Mouse (Mus musculus) stomach, embryonic 14.5 days (tissue): ENCODE measurements around the gene Slc37a1. TPM values are rescaled to one million over a fixed set of nuclear protein-coding genes. Genes with fewer than 3 reads are reported as not detected.
A peak's percentile ranks its signal among the peaks of the same experiment; 100 is the strongest.

Experiments used
- ATAC-seq: fragments of 200-750 bp; cut with Nextera tagmentation; 2 replicates; pipeline ENCODE4 v1.8.0; 2017; ENCODE audit warnings: low read depth, moderate TSS enrichment; ENCODE audit not compliant: insufficient number of reproducible peaks, insufficient read depth, low FRiP score
- H3K27ac ChIP-seq: fragments of 300-500 bp; sonication (generic); 2 replicates; pipeline ENCODE4 v1.5.1; 2014; ENCODE audit warnings: mild to moderate bottlenecking, low read length, moderate library complexity, mixed read lengths
- H3K27me3 ChIP-seq: fragments of 300-500 bp; sonication (generic); 2 replicates; pipeline ENCODE4 v1.6.1; 2014; ENCODE audit warnings: low read length, control low read depth, mixed read lengths; ENCODE audit not compliant: control insufficient read depth, insufficient read depth
- H3K36me3 ChIP-seq: fragments of 300-500 bp; sonication (generic); 2 replicates; pipeline ENCODE4 v1.6.1; 2014; ENCODE audit warnings: mild to moderate bottlenecking, control low read depth, low read length, moderate library complexity, mixed read lengths; ENCODE audit not compliant: control insufficient read depth, insufficient read depth
- H3K4me1 ChIP-seq: fragments of 300-500 bp; sonication (generic); 2 replicates; pipeline ENCODE4 v1.6.1; 2014; ENCODE audit warnings: low read length, control low read depth, mixed read lengths; ENCODE audit not compliant: control insufficient read depth, insufficient read depth
- H3K4me2 ChIP-seq: fragments of 300-500 bp; sonication (generic); replicated peaks from 2 replicates; pipeline ENCODE4 v1.6.1; 2014; ENCODE audit warnings: low read depth, low read length, control low read depth
- H3K4me3 ChIP-seq: fragments of 300-500 bp; sonication (generic); 2 replicates; pipeline ENCODE4 v1.5.1; 2014; ENCODE audit warnings: low read depth, low read length, control low read depth
- H3K9ac ChIP-seq: fragments of 300-500 bp; sonication (generic); replicated peaks from 2 replicates; pipeline ENCODE4 v1.6.1; 2014; ENCODE audit warnings: low read depth, mild to moderate bottlenecking, control low read depth, low read length, moderate library complexity, mixed read lengths
- H3K9me3 ChIP-seq: fragments of 300-500 bp; sonication (generic); 2 replicates; pipeline ENCODE4 v1.6.1; 2016; ENCODE audit warnings: low read depth, low read length, control low read depth; ENCODE audit not compliant: control insufficient read depth
- WGBS: fragments of 180-500 bp; shearing (Covaris S2); extraction: QIAGEN DNeasy Blood & Tissue Kit; methylation state at CpG from one replicate; pipeline ENCODE4 v1.1.7; 2014; 5-methylcytosine and 5-hydroxymethylcytosine counted together
- polyA plus RNA-seq: library from polyadenylated mRNA; unstranded; fragments of >200 nt; fragmentation: Nextera tagmentation; extraction: Ambion mirVana; gene quantifications from 2 replicates; pipeline ENCODE4 v1.2.1, GENCODE M21; 2014

The Slc37a1 gene
- polyA plus RNA-seq, result 7.9 and 10.1 TPM in 2 replicates

DNA sequence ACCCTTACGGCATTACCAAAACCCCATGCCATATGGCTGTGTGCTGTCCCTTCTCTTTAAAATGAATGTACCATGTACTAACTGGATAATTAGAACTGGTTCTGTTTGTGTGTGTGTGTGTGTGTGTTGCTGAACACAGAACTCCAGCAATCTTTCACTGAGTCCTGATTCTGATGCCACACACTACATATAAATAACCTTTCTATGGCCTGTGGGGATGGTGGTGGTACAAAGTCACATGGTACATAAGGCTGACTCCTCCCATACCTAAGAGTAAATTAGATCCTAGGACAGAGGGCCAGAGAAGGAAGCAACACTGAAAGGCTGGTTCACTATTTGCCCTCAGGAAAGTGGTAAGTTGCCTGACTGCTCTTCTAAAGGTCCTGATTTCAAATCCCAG is at the start of gene Slc37a1:
TSS of gene Slc37a1 (plus strand) at position 301 of the 400 bp plus-strand sequence.
- H3K27ac ChIP-seq, result no peak within 1 kb of the TSS
- no peak within 1 kb of the TSS for H3K4me2 ChIP-seq
- H3K4me1 ChIP-seq, result no peaks in the 10 kb centered on the region
- WGBS, result 100% methylated on average over 1 of the region's 1 CpGs
- H3K36me3 ChIP-seq, result no peaks in the 10 kb centered on the region
- H3K4me3 ChIP-seq, result no peak within 1 kb of the TSS
- no peaks in the 10 kb centered on the region for H3K27me3 ChIP-seq
- no peaks in the 10 kb centered on the region for H3K9me3 ChIP-seq
- ATAC-seq, result no peak
- H3K9ac ChIP-seq, result no peak within 1 kb of the TSS

DNA sequence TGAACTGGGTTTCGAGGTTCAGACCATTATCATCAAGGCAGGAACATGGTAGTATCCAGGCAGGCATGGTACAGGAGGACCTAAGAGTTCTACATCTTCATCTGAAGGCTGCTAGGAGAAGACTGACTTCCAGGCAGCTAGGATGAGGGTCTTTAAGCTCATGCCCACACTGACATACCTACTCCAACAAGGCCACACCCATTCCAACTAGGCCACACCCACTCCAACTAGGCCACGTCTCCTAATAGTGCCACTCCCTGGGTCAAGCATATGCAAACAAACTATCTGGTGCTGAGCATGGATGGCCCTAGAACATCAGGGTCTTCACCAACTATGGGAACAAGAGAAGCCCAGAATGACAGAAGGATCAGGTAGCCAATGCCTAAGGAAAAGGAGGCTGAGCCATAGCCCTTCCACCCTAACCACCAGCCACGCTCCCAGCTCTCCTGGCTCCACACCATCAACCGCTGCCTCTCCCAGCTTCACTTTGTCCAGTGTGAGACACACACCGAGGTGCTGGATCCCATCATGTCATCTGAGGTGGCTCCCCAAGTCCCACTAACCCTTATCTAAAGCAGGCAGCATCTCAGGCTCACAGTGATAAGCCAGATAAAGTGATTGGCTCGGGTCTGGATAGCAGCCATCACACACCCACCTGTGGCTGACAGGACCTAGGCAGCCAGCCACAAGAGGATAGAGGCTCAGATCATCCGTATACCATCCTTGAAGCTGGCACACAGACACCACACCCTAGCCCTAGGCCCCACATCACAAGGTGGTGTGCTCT is 48.2 kb upstream of the Slc37a1 start:
- no peak for ATAC-seq
- H3K4me1 ChIP-seq, result no peaks in the 10 kb centered on the region
- no peak overlapping the region for H3K4me3 ChIP-seq
- no peaks in the 10 kb centered on the region for H3K36me3 ChIP-seq
- H3K9ac ChIP-seq, result no peak overlapping the region
- no peaks in the 10 kb centered on the region for H3K9me3 ChIP-seq
- H3K27ac ChIP-seq, result no peak overlapping the region
- no peaks in the 10 kb centered on the region for H3K27me3 ChIP-seq
- no peak overlapping the region for H3K4me2 ChIP-seq
- WGBS, result 75% methylated on average over 7 of the region's 7 CpGs

DNA sequence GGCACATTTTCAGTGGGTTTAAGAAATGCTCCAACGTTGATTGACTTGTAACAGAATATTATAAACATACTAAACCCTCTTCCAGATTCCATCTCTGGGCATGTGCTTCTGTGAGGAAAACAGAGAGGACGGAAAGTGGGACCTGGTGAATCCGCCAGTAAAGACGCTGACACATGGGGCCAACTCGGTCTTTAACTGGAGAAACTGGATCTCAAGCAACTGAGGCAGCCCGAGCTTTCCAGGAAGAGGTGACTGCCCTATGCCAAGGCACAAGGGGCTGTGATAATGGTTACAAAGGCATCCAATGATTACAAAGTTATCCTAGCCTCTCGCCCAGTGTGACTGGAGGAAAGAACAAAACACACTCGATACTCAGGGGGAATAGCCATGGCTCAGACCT is 45.4 kb upstream of the Slc37a1 start:
- H3K36me3 ChIP-seq, result no peaks in the 10 kb centered on the region
- no peak overlapping the region for H3K4me3 ChIP-seq
- H3K27me3 ChIP-seq, result no peaks in the 10 kb centered on the region
- ATAC-seq, result no peak
- H3K4me2 ChIP-seq, result no peak overlapping the region
- H3K9me3 ChIP-seq, result no peaks in the 10 kb centered on the region
- no peaks in the 10 kb centered on the region for H3K4me1 ChIP-seq
- no peak overlapping the region for H3K27ac ChIP-seq
- no peak overlapping the region for H3K9ac ChIP-seq
- WGBS, result 83% methylated on average over 8 of the region's 8 CpGs

DNA sequence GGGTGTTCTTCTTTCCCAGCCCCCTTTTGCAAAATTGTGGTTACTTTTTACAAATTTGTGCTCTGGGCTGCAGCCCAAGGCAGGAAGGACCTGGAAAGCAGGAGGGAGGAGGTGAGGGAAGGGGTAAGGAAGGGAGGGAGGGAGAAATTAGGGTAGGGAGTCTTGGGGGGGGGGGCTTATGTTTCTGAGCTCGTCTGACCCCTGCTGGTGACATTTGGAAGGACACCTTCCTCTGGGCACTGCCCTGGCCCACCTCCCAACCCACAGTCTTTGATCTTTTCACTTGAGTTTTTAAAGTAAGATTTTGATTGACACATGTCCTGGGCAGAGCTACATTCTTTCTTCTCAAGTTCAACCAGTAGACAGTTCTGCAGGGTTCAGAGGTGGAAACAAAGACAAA is 43.8 kb upstream of the Slc37a1 start:
- Histone ChIP-seq H3K27me3 (no peaks in the 10 kb centered on the region), H3K4me1 (no peaks in the 10 kb centered on the region), H3K9me3 (no peaks in the 10 kb centered on the region), H3K4me3 (no peak overlapping the region), H3K27ac (no peak overlapping the region), H3K4me2 (no peak overlapping the region), H3K9ac (no peak overlapping the region), H3K36me3 (no peaks in the 10 kb centered on the region)
- no peak for ATAC-seq
- 0% methylated on average over 1 of the region's 1 CpGs for WGBS

DNA sequence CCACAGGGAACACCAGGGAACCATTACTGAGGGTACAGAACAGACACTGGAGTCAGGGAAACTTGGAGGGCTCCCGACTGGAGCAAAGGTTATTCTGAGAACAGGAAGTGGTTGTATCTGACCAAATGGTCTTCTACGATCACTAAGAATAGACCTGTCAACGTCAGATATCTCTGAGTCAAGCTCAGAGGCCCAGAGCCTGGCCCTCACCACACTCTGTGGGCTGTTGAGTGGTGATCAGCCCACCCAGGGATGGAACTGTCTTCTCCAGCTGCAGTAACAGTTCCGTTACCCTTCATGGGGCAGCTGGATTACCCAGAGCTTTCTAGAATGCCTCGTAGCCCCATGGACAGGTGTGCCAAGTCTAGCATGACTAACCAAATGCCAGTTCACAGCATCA is 41.3 kb upstream of the Slc37a1 start:
- H3K4me1 ChIP-seq, result no peaks in the 10 kb centered on the region
- ATAC-seq, result no peak
- H3K4me3 ChIP-seq, result no peak overlapping the region

DNA sequence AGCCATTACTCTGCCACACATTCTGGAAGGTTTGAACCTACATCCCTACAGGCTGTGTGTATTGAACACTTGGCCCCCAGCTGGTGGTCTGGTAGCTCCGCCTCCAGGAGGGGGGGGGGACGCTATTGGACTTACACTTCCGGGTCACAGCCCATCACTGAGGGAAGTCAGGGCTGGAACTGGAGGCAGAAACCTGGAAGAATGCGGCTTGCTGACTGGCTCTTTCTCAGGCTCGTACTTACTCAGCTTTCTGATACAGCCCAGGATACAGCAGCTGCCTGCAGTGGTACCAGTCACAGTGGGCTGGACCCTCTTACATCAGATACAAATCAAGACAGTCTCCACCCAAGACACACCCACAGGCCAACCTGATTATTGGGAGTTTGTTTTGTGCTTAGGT is 39.4 kb upstream of the Slc37a1 start:
- ATAC-seq, result peak; percentile 28; the same call in 1 of the 2 replicates
- 23% methylated on average over 5 of the region's 5 CpGs for WGBS
- Histone ChIP-seq H3K4me1 (no peaks in the 10 kb centered on the region), H3K4me3 (no peak overlapping the region), H3K27ac (no peak overlapping the region), H3K36me3 (no peaks in the 10 kb centered on the region), H3K27me3 (no peaks in the 10 kb centered on the region), H3K9ac (no peak overlapping the region), H3K9me3 (no peaks in the 10 kb centered on the region), H3K4me2 (no peak overlapping the region)

More for the DNA sequence above, 41.3 kb upstream of the Slc37a1 start:
- Histone ChIP-seq H3K9ac (no peak overlapping the region), H3K27ac (no peak overlapping the region), H3K4me2 (no peak overlapping the region), H3K36me3 (no peaks in the 10 kb centered on the region), H3K27me3 (no peaks in the 10 kb centered on the region), H3K9me3 (no peaks in the 10 kb centered on the region)
- 79% methylated on average over 5 of the region's 5 CpGs for WGBS

DNA sequence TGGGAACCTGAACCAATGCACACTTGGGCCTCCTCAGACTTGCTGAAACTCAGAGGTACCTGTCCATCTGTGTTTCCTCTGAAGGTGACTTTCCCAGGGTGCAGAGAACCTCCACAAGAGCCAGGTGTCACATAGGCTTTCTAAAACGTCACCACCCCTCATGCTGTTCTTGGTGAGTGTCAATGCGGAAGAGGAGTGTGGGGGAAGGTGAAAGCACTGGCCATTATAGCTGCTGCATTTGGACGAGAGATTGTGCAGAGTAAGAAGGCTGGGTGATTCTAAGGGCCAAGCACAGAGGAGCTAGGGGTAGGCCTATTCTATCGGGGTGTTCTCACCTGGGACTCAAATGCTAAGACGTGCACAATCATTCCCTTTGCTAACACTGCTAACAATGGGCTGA is 32.6 kb upstream of the Slc37a1 start:
- no peaks in the 10 kb centered on the region for H3K9me3 ChIP-seq
- H3K4me1 ChIP-seq, result no peaks in the 10 kb centered on the region
- 62% methylated on average over 5 of the region's 5 CpGs for whole genome bisulfite sequencing
- H3K4me2 ChIP-seq, result no peak overlapping the region
- ATAC-seq, result no peak
- H3K27me3 ChIP-seq, result no peaks in the 10 kb centered on the region
- H3K36me3 ChIP-seq, result no peaks in the 10 kb centered on the region
- H3K4me3 ChIP-seq, result no peak overlapping the region
- no peak overlapping the region for H3K27ac ChIP-seq
- no peak overlapping the region for H3K9ac ChIP-seq

DNA sequence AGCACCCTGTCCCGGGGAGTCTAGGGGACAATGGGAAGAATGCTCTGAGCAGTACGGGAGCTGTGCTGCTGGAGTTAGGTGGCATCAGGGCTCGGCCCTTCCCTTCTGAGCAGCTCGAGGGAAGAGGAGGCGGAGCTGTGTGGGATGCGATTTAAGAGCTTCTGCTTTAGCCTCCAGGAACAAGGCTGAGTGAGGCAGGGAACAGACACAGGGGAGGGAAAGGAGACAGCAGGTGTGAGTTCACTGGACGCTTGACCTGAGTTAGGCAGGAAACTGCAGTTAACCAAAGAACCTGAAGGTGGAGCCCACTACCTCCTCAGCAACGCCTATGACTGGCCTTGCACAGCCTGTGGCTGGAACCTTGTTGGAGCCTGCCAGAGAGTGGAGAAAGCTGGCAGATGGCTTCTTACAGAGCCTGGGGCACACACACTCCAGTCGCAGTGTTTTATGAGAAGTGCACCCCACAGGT is 32.1 kb upstream of the Slc37a1 start:
- H3K4me3 ChIP-seq, result no peak overlapping the region
- ATAC-seq, result peak; percentile 76; the same call in 1 of the 2 replicates
- H3K27ac ChIP-seq, result no peak overlapping the region
- no peaks in the 10 kb centered on the region for H3K27me3 ChIP-seq
- 12% methylated on average over 9 of the region's 9 CpGs for WGBS
- no peaks in the 10 kb centered on the region for H3K9me3 ChIP-seq
- no peak overlapping the region for H3K9ac ChIP-seq
- H3K36me3 ChIP-seq, result no peaks in the 10 kb centered on the region
- H3K4me1 ChIP-seq, result no peaks in the 10 kb centered on the region
- H3K4me2 ChIP-seq, result no peak overlapping the region

DNA sequence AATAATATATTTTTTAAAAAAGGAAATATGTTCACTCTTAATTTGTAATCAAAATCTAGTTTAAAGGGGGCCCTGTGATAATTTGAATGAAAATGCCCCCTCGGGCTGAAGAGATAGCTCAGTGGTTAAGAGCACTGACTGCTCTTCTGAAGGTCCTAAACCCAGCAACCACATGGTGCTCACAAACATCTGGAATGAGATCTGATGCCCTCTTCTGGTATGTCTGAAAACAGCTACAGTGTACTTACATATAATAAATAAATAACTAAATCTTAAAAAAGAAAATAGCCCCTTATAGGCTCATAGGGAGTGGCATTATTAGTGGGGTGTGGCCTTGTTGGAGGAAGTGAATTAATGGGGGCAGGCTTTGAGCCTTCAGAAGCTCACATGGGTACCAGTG is 29.4 kb upstream of the Slc37a1 start:
- Histone ChIP-seq H3K9me3 (no peaks in the 10 kb centered on the region), H3K4me2 (no peak overlapping the region), H3K4me1 (no peaks in the 10 kb centered on the region), H3K27me3 (no peaks in the 10 kb centered on the region), H3K4me3 (no peak overlapping the region), H3K36me3 (no peaks in the 10 kb centered on the region), H3K27ac (no peak overlapping the region), H3K9ac (no peak overlapping the region)
- WGBS, result 79% methylated on average over 1 of the region's 1 CpGs
- ATAC-seq, result no peak
